Mouse (Mus musculus) brain, embryonic 14.5 days (tissue): ENCODE measurements at regions not wholly inside any gene's neighbourhood (a gene's known extent, or its start where the extent isn't known, plus 50 kb on each side); places are given as distances from the start of the nearest gene placed in this dataset.

Experiments used
- DNase-seq: peaks from one replicate; pipeline ENCODE4 v3.0.0-alpha.2; 2011; ENCODE audit warnings: low read depth
- CTCF ChIP-seq: fragments of 200-500 bp; IDR thresholded peaks from 2 replicates; pipeline ENCODE4 v1.5.1; 2012; ENCODE audit warnings: inconsistent platforms, mild to moderate bottlenecking, moderate library complexity, borderline replicate concordance; ENCODE audit not compliant: insufficient read depth, insufficient read length; ENCODE audit errors: extremely low read depth
- POLR2A ChIP-seq: fragments of 200-500 bp; IDR thresholded peaks from 2 replicates; pipeline ENCODE4 v1.6.1; 2012; ENCODE audit warnings: mild to moderate bottlenecking, inconsistent platforms, borderline replicate concordance; ENCODE audit not compliant: poor library complexity, insufficient read depth, insufficient read length, severe bottlenecking; ENCODE audit errors: extremely low read depth

DNA sequence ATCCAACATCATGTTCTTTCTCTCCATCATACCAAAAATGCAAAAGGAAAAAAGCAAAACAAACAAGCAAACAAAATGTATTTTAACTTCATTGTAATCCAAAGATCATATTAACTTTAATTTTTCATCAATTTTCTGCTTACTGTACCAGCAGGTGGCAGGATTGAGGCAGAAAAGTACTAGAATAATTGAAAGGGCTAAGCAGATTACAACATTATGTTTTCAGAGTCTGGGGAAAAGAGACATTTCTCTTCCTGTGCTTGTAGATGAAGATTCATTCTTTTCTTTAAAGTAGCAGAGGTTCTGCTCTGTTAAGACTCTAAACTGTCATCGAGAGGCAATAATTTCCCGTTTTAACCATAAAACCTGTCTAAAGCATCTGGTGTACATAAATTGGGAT, 394.7 kb upstream of the Slitrk6 start:
- peak; percentile 80 for DNase-seq
- TF ChIP-seq CTCF = peak; percentile 31
- TF ChIP-seq POLR2A = no peak

DNA sequence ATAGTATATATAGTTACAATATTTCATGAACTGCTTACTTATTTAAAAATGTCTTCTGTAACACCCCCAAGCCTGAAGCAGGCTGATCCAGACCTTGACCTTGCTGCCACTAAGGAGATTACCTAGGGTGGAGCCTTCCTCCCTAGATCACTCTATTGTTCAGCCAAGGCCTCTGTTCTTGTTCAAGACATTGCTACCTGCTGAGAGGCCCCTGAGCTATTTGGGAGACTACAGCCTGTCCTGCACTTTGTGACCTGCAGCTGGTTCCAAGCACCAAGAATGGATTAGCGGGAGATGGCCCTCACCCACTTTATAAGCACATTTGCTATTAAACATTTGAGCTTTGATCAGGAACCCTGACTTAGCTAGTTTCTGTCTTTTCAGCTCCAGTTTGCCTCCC, 361.7 kb upstream of the Slitrk6 start:
- DNase-seq = no peak
- TF ChIP-seq CTCF = no peak
- no peak for TF ChIP-seq POLR2A

DNA sequence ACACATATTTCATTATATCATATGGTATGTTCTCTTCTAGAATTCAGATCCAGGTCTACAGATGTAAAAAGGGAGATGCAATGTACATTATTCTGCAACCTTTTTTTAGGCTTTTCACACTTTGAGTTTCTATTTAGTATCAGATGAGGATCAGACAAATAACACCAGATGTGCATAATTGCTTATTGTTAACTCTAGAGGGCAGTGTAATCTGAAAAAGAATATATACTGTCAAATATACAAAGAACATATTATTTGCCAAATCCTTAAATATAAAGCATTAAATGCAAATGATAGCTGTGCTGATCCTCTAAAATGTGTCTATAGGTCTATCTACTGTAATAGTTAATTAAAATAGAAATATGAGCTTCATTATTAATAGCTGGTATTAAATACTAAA, 348.6 kb upstream of the Slitrk6 start:
- TF ChIP-seq POLR2A (no peak), CTCF (no peak)
- peak; percentile 4 for DNase-seq

DNA sequence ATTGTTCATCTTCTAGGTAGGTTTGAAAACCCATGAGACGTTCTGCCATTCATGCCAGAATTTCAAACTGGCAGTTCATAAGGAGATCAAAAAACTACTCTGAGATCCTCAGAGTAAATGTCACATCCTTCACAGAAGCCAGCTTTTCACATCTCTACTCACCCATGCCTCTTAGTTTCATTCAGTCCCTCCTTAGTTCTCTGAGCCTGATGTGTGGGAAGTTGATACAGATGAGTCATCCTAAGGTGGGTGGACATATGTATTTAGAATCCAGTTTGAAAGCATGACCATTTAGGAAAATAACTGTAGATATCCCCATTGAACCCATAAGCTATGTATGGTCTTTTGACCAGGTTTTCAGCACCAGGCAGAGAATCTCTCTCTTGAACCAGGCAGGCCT, 345.3 kb upstream of the Slitrk6 start:
- no peak for DNase-seq
- TF ChIP-seq CTCF (no peak), POLR2A (no peak)

DNA sequence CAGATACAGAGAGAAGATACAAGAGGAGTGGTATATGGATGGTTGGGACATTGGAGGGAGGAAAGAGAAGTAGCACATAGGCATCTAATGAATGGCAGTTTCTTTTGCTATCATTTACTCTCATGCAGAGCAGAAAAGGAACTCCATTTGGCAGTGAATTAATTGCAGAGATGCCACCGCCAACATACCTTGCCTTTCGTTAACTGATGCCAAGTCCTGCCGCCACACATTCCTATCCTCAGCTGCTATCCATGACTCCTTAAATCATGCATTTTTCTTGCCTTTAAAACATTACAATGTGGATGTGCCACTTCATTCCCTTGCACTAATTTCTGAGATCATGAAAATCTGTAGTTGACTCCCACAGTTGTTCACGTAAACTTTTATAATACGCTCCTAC, 341.3 kb upstream of the Slitrk6 start:
- DNase-seq = peak; percentile 29
- no peak for TF ChIP-seq POLR2A
- TF ChIP-seq CTCF = no peak

DNA sequence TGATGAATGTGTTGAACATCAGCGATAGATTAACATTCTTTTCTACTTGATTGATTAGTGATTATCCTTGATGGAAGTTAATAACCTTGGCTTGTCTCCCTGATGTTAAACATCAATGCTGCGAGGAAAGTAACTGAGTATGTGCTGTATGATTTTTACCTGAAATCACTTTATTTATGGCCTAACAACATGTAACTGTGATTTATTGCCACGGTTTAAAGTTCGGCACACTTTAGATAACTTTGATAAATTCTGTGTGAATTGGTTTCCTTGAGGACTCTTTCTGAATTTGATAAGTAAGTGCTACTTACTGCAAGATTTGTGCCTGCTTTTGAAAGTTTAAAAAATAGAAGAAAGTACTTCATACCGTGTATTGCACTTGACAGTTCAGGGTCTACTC, 319.6 kb upstream of the Slitrk6 start:
- no peak for DNase-seq
- TF ChIP-seq POLR2A = no peak
- TF ChIP-seq CTCF = no peak

DNA sequence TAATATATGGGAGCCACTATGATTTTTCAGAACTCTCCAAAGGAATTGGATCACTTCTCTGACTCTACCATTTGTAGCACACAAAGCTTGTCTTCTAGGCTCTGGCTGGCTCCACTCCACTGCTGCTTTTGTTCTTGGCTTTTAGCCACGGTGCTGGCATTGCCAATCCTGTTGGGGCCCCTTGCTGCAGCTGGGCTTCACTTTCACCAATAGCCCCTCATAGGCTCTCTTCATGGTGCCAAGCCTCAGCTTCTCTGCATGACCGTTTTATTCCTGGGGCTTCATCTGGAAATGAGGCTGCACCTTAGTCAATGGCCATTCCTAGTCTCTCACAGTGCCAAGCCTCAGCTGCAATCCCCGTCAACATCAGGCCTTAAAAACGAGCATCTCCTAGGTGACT, 318.6 kb upstream of the Slitrk6 start:
- TF ChIP-seq POLR2A (no peak), CTCF (no peak)
- peak; percentile 65 for DNase-seq
